8 mouse cellular contexts compared by ENCODE assay signal in genomic region chr17:24529007-24529451, GRCm38 (mm10). TPM values are rescaled to one million over a fixed set of nuclear protein-coding genes. Genes with fewer than 3 reads are reported as not detected.
A peak's percentile ranks its signal among the peaks of the same experiment; 100 is the strongest.
DNase-seq lines count a peak whose midpoint lies in the region; ATAC-seq lines count a peak whose summit lies in the region.

No protein-coding gene starts in this region.

- DNase-seq in heart, adult 18-20 months: peak; percentile 45 to 77
- DNase-seq in heart, adult 8-10 months (ENCODE audit: low spot score): no peak
- DNase-seq in Muller cell, postnatal 12 days (ENCODE audit: inconsistent ontology term): peak; percentile 60
- peak; percentile 89 for DNase-seq in embryo, embryonic 10 days (ENCODE audit: low spot score)
- peak; percentile 67 to 69 for DNase-seq in kidney, postnatal 25 days
- peak; percentile 91 for DNase-seq in mesoderm, embryonic 11.5 days (ENCODE audit: low read depth, low spot score)

- no peaks in the 10 kb centered on the region for H3K36me3 ChIP-seq in heart, embryonic 16.5 days (ENCODE audit: control insufficient read depth, insufficient read depth)
- H3K36me3 ChIP-seq in stomach, embryonic 16.5 days (ENCODE audit: control insufficient read depth, insufficient read depth, low read length): 0 out of 2 replicates have a peak, but pooled peaks cover 6% of the 10 kb centered on the region

- peak overlapping the region; percentile 89 for H3K4me2 ChIP-seq in heart, embryonic 16.5 days (ENCODE audit: low read depth, low read length)
- peak overlapping the region; percentile 66 for H3K4me2 ChIP-seq in stomach, embryonic 16.5 days (ENCODE audit: low read depth, low read length)

- peak overlapping the region; percentile 76 for H3K9ac ChIP-seq in heart, embryonic 16.5 days (ENCODE audit: low read length)
- peak overlapping the region; percentile 81 for H3K9ac ChIP-seq in stomach, embryonic 16.5 days (ENCODE audit: low read length)

- H3K9me3 ChIP-seq in heart, embryonic 16.5 days (replicated peaks; ENCODE audit: control insufficient read depth, low read length): no peaks in the 10 kb centered on the region
- H3K9me3 ChIP-seq in stomach, embryonic 16.5 days (replicated peaks; ENCODE audit: control insufficient read depth, low read length): no peaks in the 10 kb centered on the region

- no peaks in the 10 kb centered on the region for H3K27me3 ChIP-seq in heart, embryonic 16.5 days (ENCODE audit: control insufficient read depth, insufficient read depth, low read length)
- no peaks in the 10 kb centered on the region for H3K27me3 ChIP-seq in stomach, embryonic 16.5 days (ENCODE audit: control insufficient read depth, insufficient read depth, low read length)

- WGBS in heart, embryonic 16.5 days: 1% methylated on average over 4 of the region's 4 CpGs
- WGBS in stomach, embryonic 16.5 days: under 1% methylated on average over 4 of the region's 4 CpGs

- H3K27ac ChIP-seq in heart, embryonic 16.5 days (ENCODE audit: low read length): peak overlapping the region; percentile 85
- H3K27ac ChIP-seq in stomach, embryonic 16.5 days (ENCODE audit: low read length): peak overlapping the region; percentile 85

- no peak for ATAC-seq in heart, embryonic 16.5 days (replicated peaks; ENCODE audit: extremely low read depth, insufficient read depth, low FRiP score)
- ATAC-seq in stomach, embryonic 16.5 days (ENCODE audit: insufficient read depth, low FRiP score): no peak

- H3K4me1 ChIP-seq in heart, embryonic 16.5 days (ENCODE audit: control insufficient read depth, insufficient read depth, low read length): peaks cover 41% of the 10 kb centered on the region
- H3K4me1 ChIP-seq in stomach, embryonic 16.5 days (ENCODE audit: control insufficient read depth, insufficient read depth, low read length): peaks cover 42% of the 10 kb centered on the region

- peak overlapping the region; percentile 78 for H3K4me3 ChIP-seq in heart, embryonic 16.5 days (ENCODE audit: low read length)
- H3K4me3 ChIP-seq in stomach, embryonic 16.5 days (replicated peaks; ENCODE audit: low read length): peak overlapping the region; percentile 65

RNA-seq across cellular contexts. Expression of gene Traf7, which starts 1.3 kb away (rescaled TPM):
- total RNA-seq in heart, adult 18-20 months (2021): 10 to 100 TPM; 35.8 to 38.5 TPM
- total RNA-seq in heart, adult 8-10 months (2022): 10 to 100 TPM; 37.0 to 50.9 (median 42.7) TPM
- 77.6 and 80.7 TPM in 2 replicates for polyA plus RNA-seq in heart, embryonic 16.5 days (2015; fragmentation: Nextera tagmentation; extraction: Ambion mirVana)
- 80.6 and 104 TPM in 2 replicates for polyA plus RNA-seq in stomach, embryonic 16.5 days (2015; fragmentation: Nextera tagmentation; extraction: Ambion mirVana)

RNA-seq across cellular contexts. Expression of gene Rab26, which starts 5.0 kb away (rescaled TPM):
- total RNA-seq in heart, adult 18-20 months (2021): not detected
- under 1 TPM in 3 of 4 experiments, not detected in 1; 0.23 to 0.50 (median 0.25) TPM for total RNA-seq in heart, adult 8-10 months (2022)
- polyA plus RNA-seq in heart, embryonic 16.5 days (2015; fragmentation: Nextera tagmentation; extraction: Ambion mirVana): 0.87 and 0.92 TPM in 2 replicates
- 7.9 and 9.4 TPM in 2 replicates for polyA plus RNA-seq in stomach, embryonic 16.5 days (2015; fragmentation: Nextera tagmentation; extraction: Ambion mirVana)

RNA-seq across cellular contexts. Expression of gene Pkd1, which starts 20.6 kb away (rescaled TPM):
- total RNA-seq in heart, adult 18-20 months (2021): 10 to 100 TPM; 34.1 to 34.5 TPM
- total RNA-seq in heart, adult 8-10 months (2022): 10 to 100 TPM; 27.8 to 43.0 (median 34.9) TPM
- polyA plus RNA-seq in heart, embryonic 16.5 days (2015; fragmentation: Nextera tagmentation; extraction: Ambion mirVana): 17.6 and 18.4 TPM in 2 replicates
- 21.7 and 22.2 TPM in 2 replicates for polyA plus RNA-seq in stomach, embryonic 16.5 days (2015; fragmentation: Nextera tagmentation; extraction: Ambion mirVana)

RNA-seq across cellular contexts. Expression of gene Caskin1, which starts 40.6 kb away (rescaled TPM):
- total RNA-seq in heart, adult 18-20 months (2021): under 1 TPM; 0.15 to 0.20 TPM
- under 1 TPM; 0.16 to 0.23 (median 0.19) TPM for total RNA-seq in heart, adult 8-10 months (2022)
- polyA plus RNA-seq in heart, embryonic 16.5 days (2015; fragmentation: Nextera tagmentation; extraction: Ambion mirVana): 0.24 and 0.52 TPM in 2 replicates
- 1.5 and 2.3 TPM in 2 replicates for polyA plus RNA-seq in stomach, embryonic 16.5 days (2015; fragmentation: Nextera tagmentation; extraction: Ambion mirVana)

RNA-seq across cellular contexts. Expression of gene Mlst8, which starts 50.2 kb away (rescaled TPM):
- total RNA-seq in heart, adult 18-20 months (2021): 10 to 100 TPM in 1 of 2 experiments, 1 to 10 TPM in 1; 8.1 to 10.3 TPM
- 10 to 100 TPM; 10.5 to 11.8 (median 11.0) TPM for total RNA-seq in heart, adult 8-10 months (2022)
- polyA plus RNA-seq in heart, embryonic 16.5 days (2015; fragmentation: Nextera tagmentation; extraction: Ambion mirVana): 18.7 and 19.5 TPM in 2 replicates
- 29.0 and 33.6 TPM in 2 replicates for polyA plus RNA-seq in stomach, embryonic 16.5 days (2015; fragmentation: Nextera tagmentation; extraction: Ambion mirVana)
